Mouse (Mus musculus) inflammation-experienced regulatory T-cells, adult 6 months (primary cell): ENCODE results near the gene Pvr. TPM values are rescaled to one million over a fixed set of nuclear protein-coding genes. Genes with fewer than 3 reads are reported as not detected.
A peak's percentile ranks its signal among the peaks of the same experiment; 100 is the strongest.
"Not testable (repeated sequence)": the region's sequence is repeated elsewhere in the genome, so short reads cannot be mapped to it uniquely, and the experiment has no call there.

Experiments
- ATAC-seq: one replicate; pipeline ENCODE4 v1.8.0; 2017
- polyA plus RNA-seq, 3 experiments: library from polyadenylated mRNA; unstranded; fragments of 100-300 nt; shearing (Covaris generic); gene quantifications; one replicate each; pipeline ENCODE4 v1.2.1; 2017

The Pvr gene
- polyA plus RNA-seq, 3 experiments from 2014 or later: 14.2 to 23.8 (median 19.6) TPM

- ATAC-seq: peak; percentile 60
Measured at GRCm38 (mm10) chr7:19932877-19933809, 12.2 kb upstream of the Pvr start.

DNA sequence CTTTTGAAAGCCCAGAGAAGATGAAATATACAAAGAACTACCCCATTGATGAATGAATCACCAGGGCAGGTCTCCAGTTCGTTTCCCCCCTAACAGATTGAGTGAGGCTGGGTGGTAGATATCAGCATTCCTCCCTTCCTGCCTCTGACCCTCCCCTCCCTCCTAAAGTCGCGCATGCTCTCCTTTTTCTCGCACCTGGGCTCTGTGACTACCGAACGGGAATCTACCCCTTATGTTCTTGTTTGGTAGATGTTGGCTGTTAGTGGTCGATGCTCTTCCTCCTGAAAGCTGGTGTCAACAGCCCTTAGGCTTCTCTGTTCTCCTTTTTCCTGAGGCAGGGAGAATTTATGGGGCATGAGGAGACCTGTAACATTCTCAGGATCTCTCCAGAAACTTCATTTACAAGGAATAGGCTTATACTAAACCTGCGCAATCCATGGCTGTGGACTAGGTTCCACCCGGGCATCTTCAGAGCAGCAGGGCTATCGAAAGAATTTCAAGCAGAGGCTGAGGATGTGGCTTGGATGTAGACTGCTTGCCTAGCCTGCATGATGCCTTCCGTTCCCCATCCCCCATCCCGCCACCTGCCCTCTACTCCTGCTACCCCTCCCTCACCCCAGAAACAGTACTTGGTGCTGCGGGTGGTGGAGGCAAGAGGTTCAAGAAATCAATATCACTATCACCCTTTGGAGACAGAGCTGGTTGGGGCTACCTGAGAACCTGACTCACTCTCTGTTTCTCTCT, 11.3 kb upstream of the Pvr start:
- ATAC-seq: peak; percentile 76

GRCm38 (mm10) chr7:19930481-19930880, 9.5 kb upstream of the Pvr start:
- ATAC-seq: not testable (repeated sequence)

- ATAC-seq: no peak
Measured at GRCm38 (mm10) chr7:19928486-19928885, 7.5 kb upstream of the Pvr start.

GRCm38 (mm10) chr7:19926849-19927480, 6.0 kb upstream of the Pvr start:
- ATAC-seq: peak; percentile 75

GRCm38 (mm10) chr7:19925376-19925775, 4.4 kb upstream of the Pvr start:
- no peak for ATAC-seq

GRCm38 (mm10) chr7:19923797-19924196, 2.8 kb upstream of the Pvr start:
- no peak for ATAC-seq

- ATAC-seq: no peak
Measured at GRCm38 (mm10) chr7:19923354-19923753, 2.4 kb upstream of the Pvr start.

- ATAC-seq: no peak
Measured at GRCm38 (mm10) chr7:19920166-19920505, 824 bp downstream of the Pvr start.

DNA sequence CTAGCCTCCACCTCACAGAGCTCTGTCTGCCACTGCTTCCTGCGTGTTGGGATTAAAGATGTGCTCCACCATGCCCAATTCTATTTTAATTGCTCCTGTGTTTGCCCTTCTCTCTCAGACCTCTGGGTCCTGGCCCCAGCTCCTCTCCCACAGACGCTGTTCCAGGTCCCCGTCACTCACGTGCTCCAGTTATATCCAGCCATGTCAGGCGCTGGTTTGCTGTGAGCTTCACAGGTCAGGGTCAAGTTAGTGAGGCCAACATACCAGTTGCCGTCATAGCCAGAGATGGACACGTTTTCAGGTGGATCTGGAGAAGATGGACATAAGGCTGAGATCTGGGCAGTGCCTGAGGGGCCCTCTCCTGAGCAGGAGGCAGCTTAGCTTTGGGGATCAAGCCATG, 6.4 kb downstream of the Pvr start:
- no peak for ATAC-seq

DNA sequence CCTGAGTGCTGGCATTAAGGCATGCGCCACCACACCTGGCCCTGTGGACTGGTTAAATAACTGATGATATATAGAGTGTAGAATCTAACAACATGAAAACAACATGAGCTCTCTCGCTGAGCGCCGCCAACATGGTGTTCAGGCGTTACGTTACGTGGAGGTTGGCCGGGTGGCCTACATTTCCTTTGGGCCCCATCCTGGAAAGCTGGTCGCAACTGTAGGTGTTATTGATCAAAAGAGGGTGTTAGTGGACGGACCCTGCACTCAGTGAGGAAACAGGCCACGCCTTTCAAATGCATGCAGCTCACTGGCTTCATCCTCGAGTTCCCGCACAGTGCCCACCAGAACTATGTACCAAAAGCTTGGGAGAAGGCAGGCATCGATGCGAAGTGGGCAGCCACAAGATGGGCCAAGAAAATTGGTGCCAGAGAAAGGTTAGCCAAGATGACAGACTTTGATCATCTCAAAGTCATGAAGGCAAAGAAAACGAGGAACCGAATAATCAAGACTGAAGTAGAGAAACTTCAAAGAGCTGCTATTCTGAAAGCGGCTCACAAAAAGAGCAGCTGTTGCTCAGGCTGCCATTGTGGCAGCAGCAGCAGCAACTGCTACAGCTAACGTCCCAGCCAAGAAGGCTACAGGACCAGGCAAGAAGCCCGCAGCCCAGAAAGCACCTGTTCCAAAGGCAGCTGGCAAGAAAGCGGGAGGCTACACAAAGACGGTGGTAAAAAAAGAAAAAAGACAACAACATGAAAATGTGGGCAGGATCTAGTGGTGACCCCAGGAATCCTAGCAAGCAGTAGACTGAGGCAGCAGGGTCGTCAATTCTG, 9.1 kb downstream of the Pvr start:
- ATAC-seq: no peak

GRCm38 (mm10) chr7:19911292-19911658, 9.7 kb downstream of the Pvr start:
- ATAC-seq: no peak

DNA sequence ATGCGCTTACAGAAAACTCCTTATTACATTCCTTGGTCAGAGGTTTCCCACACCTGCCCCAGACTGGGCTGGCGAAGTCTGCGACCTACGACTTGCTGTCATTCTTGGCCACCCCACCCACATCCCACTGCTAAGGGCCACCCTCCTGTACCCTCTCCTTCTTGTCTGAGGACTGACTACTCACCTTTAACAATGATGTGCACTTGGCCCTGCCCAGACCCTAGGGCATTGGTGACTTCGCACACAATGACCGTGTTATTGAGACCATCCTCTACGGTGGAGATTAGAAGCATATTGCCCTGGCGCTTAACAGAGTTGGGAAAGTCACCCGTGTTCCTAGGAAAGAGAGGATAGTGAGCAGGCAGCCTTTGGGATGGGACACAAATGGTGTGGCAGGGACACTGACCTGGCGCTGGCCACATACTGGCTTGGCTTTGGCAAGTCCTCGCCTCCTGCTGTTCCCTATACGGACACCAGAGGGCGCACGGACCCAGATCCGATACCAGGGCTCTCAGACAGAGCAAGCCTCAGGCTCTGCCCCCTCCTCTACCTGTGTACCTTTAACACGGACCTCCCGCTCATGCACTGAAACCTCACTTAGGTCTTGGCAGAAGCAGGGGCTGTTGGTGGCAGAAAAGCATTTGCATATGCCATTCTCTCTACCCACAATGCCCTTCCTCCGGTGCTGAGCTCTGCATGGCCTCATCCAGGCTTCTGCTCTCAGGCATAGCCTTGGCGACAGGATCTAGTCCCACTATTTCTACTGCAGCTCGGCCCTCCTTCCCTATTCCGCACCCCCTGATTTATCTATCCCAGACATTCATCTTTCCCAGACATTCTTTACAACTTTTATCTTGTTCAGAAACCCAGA, 10.3 kb downstream of the Pvr start:
- ATAC-seq: peak; percentile 73

GRCm38 (mm10) chr7:19889881-19890280, 31.1 kb downstream of the Pvr start:
- no peak for ATAC-seq

GRCm38 (mm10) chr7:19887849-19888248, 33.1 kb downstream of the Pvr start, which contains the start of gene Ceacam19:
Ceacam19 (minus strand) TSS chr7:19887965.
- ATAC-seq: no peak

GRCm38 (mm10) chr7:19880754-19881153, 40.2 kb downstream of the Pvr start:
- ATAC-seq: no peak

GRCm38 (mm10) chr7:19876781-19877425, 44.1 kb downstream of the Pvr start:
- peak; percentile 64 for ATAC-seq

DNA sequence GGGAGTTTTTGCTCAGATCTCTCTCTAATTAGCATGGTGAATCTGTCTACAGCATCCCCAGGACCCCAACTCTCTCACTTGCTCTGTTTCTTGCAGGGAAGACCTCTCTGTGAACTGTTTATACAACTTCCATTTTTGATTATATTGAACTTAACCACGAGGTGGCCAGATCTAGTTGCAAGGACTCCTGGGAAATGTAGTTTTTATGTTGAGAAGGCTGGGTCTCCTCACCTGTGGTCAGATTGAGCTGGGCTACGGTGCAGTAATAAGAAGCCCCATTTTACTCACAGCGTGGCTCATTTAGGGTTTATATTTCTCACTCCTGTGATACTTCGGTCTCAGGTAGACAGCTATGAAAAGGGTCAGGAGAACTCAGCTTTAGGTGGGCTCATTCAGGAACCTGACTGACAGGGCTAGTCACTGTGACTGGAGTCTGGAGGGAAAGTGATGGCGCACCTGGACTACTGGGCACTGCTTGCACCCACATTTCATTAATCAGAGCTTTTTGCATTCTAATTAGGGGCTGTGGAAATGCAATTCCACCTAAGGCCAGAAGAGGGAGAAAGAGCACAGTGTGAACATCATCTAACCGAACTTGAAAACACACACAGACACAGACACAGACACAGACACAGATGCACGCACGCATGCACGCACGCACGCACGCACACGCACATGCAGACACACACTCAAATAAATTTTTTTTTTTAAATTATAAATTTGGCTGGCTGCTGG, 44.8 kb downstream of the Pvr start:
- peak; percentile 70 for ATAC-seq

DNA sequence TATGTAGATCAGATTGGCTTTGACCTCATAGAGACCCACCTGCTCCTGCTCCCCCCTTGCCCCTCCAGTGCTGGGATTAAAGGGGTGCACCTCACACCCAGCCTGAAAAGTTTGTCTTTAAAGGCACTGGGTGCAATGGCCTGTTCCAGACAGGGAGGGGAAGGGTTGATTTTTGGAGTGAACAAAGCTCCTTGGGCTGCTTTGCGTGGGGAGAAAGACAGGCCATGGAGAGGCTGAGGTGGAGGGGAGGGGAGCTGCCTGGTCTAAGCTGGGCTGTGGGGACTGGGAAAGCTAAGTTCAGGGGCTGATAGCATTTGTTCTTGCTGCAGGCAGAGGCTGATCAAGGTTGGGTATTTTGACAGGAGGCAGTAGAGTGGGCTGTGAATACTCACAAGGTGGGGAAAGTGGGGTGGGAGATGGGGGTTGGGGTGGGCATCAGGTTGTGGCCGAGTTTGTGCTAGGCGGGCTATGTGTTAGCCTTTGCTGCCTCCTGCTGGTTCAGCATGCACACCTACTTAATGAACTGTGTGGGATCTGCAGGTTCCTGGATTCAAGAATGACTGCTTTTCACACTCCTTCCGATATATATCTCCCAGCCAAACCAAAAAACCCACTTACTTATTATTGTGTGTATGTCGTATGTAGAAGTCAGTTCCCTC, 48.9 kb downstream of the Pvr start:
- no peak for ATAC-seq
